Mouse (Mus musculus): Measurements from ENCODE around the gene Ssbp2. TPM values are rescaled to one million over a fixed set of nuclear protein-coding genes. Genes with fewer than 3 reads are reported as not detected.

Gene Ssbp2
- total RNA-seq, 1 experiment from 2014 or later: 75.2 TPM

DNA sequence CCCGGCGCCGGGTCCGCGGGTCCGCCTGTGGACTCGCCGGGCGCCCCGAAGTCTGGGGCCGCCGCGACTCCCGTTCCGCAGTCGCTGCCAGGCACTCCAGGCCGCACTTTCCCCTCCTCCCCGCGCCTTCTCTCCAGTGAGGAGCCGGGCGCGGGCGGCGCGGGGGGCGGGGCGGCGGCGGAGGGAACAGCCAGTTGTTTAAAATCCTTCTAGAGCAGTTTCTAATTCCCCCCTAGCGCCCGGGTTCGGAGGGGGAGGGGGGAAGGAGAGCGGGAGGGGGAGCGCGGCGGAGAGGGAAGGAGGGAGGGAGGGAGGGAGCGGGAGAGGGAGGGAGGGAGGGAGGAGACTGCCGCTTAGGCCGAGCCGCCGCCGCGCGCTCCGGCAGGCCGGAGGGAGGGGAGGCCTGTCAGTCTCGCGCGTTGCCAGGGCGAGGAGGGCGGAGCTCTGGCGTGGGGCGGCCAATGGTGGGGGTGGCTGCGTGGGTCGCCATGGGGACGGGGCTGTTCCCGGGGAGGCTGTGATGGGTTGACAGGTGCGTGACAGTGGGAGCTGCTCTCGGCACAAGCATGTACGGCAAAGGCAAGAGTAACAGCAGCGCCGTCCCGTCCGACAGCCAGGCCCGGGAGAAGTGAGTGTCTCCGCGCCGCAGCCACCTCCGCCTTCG, 670 bp downstream of the Ssbp2 start:
- peak; percentile 88 for ATAC-seq (replicated peaks; ENCODE audit: low read depth, poor library complexity, severe bottlenecking)

DNA sequence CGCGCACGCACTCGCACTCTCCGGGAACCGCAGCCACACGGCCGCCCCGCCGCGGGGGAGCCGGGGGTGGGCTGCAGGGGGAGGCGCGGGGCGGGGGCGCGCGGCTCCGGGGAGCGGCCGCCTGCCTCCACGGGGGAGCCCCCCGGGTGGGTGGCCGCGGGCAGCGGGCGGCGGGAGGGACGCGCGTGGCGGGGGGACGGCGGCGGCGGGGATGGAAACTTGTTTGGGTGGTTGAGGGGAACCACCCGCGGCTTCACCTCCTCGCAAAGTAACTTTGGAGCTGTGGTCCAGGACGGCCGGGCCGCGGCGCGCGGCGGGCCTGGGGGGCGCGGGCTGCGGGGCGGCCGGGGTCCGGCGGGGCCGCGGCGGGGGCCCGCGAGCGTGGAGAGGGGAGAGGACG, 1.2 kb downstream of the Ssbp2 start:
- ATAC-seq (replicated peaks; ENCODE audit: low read depth, poor library complexity, severe bottlenecking): no peak

DNA sequence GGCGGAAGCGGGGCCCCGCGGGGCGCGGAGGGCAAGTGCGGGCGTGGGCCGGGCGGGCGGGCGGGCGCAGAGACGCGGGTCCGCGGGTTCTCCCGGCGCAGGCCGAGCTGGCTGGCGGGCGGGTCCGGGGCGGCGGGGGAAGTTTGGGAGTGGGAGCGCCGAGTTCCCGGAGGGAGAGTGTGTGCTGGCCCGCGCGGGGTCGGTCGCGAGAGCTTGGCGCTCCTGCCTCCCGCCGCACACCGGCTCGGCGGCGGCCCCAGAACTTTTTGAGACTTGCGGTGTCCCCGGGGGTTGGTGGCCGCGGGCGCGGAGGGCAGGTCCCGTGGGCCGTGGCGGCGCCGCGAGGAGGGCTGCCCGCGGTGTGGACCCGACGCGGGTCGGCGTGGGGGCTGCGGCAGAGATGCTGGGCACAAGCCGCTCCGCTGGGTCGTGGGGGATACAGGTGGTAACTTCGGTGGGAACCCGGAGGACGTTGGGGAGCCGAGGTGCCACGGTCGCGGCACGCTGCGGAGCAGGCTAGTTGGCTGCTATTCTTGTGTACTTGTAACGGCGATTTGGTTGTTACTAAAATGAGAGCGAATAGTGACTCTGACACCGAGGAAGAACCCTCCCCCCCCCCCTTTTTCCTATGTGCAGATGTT, 1.7 kb downstream of the Ssbp2 start:
- ATAC-seq (replicated peaks; ENCODE audit: low read depth, poor library complexity, severe bottlenecking): no peak

DNA sequence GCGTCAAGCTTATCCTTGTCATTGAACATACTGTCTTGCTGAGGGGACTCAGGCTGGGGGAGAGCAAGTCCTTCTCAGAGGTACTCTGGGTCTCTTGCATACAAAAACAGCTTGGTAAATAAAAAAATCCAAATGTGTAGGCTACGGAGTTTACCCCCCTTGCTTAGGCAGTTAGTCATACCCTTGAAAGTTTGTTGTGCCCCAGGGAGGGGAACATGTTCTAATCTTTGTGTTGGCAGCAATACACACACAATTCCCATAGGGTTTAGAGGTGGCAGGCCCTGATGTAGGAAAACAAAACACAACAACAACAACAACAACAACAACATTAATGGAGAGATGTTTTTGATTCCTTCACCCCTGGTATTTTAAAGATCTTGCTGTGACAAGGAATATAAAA, 2.3 kb downstream of the Ssbp2 start:
- ATAC-seq (replicated peaks; ENCODE audit: low read depth, poor library complexity, severe bottlenecking): no peak

DNA sequence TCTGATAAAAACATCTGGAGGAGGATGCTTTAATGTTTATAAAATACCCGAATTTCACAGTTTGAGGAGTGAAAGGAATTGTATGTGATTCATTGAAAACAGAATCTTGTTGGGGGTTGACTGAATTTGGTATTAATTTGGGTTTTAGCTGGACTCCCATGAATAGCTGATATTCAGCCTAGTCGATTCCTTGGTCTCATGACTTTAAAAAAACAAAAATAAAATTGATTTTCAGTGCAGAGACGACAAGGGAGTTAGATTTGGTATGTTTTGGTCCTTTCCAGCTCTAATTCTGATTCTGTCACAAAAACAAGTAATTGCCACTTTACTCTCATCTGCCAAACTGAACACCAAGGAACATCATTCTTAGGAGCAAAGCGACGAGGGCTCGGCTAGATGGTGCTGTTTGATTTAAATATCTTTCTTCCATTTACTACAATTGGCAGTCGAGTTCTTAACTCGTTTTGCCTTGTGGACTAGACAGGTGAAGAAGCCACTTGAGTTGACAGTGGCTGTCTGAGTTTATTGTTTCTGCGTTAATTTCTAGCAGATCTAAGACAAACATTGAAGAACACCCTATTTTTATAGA, 2.9 kb downstream of the Ssbp2 start:
- ATAC-seq (replicated peaks; ENCODE audit: low read depth, poor library complexity, severe bottlenecking): no peak

DNA sequence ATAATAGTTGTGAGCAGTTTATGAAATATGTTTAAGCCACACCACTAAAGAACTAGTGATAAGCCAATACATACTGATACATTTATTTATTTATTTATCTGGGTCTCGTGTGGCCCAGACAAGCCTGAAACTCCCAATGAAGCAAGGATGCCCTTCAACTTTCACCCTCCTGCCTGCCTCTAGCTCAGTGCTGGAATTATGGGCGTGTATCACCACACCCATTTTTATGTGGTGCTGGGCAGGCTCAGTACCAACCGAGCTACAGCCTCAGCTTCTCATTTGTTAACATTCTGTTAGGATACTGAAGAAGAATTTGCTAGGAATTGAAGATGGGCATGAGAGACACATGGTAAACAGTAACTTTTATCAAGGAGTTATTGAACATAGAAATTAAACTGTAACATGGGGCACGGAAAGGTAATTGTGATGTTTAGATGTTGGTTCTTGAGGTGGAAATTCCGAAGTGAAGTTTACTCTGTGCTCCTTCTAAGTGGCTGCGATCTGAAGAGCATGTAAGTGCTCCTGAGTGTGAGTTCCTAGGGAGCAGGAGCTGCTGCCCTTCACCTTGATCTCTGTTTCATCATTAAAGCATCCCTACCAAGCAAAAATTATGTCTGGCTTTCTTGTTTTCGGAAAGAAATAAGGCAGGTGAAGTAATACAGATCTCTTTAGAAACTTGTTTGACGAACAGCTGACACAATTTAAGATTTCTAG, 5.1 kb downstream of the Ssbp2 start:
- no peak for ATAC-seq (replicated peaks; ENCODE audit: low read depth, poor library complexity, severe bottlenecking)

DNA sequence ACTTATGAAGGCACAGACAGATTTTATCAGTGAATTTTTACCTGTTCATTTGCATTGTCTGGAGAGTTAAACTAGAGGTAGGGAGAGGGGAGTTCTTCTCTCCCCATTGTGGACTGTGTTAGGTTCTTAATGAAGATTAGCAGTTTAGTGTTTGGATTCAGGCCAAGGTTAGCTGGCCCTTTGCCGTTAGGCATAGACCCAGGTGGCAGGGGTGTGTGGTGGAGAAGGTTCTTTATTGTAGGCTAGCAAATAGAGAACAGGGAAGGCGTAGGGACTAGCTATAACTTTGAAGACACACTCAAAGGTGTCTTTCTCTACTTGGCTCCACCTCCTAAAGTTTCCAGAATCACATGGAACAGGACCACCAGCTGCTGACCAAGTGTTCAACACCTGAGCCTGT, 11.5 kb downstream of the Ssbp2 start:
- ATAC-seq (replicated peaks; ENCODE audit: low read depth, poor library complexity, severe bottlenecking): no peak

DNA sequence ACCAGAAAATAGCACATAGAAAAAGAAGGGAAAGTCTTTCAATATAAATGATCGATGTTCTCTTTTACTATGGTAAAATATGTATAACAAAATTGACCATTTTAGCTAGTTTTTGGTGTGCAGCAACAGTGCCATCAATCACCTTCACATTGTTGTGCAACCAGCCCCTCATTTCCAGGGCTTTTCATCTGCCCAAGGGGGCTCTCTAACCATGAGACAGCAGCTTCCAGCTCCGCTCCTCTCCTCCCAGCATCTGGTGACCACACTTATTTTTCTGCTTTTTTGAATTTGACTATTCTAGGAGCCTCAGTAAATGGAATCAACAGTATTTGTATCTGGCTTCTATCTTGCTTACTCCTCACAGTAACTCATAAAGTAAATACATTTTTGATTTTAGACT, 11.9 kb downstream of the Ssbp2 start:
- no peak; the same call in 1 of the 2 replicates for ATAC-seq (replicated peaks; ENCODE audit: low read depth, poor library complexity, severe bottlenecking)

DNA sequence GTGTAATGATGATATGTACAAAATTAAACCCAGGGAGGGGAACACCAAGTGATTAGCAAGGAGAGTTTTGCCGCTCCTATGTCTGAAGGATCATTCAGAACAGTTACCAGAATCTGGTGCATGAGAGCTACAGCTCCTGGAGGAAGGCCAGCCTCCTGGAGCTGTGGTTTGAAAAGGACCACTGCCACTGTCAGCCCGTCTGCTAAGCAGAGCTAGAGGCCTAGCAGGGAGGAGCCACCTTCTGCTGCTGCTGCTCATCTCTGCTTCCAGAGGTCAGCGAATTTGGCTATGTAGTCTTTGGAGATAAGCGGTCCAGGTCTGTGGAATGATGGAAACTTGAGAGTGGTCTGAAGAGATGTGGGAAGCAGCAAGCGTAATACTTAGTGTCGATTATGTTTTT, 13.4 kb downstream of the Ssbp2 start:
- 0 out of 2 replicates have a peak, but pooled peaks have one; percentile 23 for ATAC-seq (replicated peaks; ENCODE audit: low read depth, poor library complexity, severe bottlenecking)

DNA sequence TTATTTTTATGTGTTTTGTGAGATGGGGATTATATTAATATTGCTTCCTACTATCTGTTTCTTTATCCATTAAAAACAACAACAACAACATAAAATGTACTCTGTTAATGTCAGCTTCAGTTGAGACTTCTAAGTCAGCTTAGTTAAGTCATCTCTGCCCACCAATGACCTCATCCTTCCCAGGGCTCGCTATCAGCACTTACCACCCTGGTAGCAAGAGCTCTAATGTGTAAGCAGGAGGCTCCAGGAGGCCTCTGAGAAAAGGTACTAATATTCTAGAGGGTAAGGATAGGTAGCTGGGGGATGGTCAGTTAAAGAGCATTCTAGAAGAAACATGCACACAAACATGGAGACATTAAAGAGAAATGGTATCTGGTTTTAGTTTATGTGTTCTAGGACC, 13.9 kb downstream of the Ssbp2 start:
- ATAC-seq (replicated peaks; ENCODE audit: low read depth, poor library complexity, severe bottlenecking): peak; percentile 58

DNA sequence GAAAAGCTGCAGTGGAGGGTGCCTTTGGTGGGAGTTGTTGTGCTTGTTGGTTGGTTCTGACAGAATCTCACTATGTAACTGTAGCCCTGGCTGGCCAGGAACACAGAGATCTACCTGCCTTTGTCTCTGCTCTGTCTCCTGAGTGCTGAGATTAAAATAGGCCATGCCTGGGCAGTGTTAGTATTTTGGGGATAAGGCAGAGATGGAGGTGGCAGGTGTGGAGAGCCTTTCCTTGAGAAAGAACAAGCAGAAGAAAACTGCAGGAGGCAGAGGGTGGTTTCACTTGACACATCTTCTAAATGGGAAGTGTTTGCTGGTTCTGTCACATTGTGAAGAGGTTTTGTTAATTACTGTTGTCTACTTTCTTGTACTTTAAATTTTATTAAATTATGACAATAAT, 15.8 kb downstream of the Ssbp2 start:
- no peak for ATAC-seq (replicated peaks; ENCODE audit: low read depth, poor library complexity, severe bottlenecking)

DNA sequence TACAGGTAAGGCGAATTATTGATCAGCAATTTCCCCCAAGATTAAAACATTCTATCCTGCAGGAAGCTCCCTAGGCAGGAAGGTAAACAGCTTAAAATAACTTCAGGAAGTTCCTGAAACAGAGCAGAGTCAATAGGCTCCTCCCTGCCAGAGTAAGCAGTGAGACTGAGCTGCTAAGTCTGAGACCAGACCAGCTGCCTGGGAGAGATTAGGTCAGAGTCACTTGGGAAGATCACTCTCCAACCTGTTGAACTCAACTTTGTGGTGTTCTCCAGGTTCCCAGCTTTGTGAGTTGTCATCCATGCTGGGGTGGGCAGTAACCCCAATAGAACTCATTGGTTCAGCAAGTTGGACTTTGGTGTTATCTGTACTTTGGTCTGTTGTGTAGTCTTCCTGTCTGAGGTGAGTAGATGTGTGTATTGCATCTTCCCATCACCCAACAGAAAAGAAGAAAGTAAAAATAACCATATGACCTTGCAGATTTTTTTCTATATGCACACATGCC, 16.6 kb downstream of the Ssbp2 start:
- peak; percentile 33 for ATAC-seq (replicated peaks; ENCODE audit: low read depth, poor library complexity, severe bottlenecking)

DNA sequence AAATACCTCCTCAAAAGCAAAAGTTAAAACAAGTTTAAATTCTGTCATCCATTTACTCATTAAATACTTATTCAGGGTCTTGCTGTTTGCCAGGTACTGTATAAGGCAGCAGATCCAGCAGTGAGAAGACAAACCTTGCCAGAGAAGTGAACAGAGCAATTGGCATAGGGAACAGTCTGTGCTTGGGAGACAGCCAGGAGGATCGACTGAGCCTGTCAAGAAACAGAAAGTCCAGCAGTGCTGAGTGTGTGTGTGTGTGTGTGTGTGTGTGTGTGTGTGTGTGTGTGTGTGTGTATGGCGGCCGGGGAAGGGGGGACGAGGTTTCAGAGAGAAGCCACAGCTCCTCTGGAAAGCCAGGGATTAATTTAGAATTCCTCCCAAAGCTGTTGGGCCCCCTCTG, 17.9 kb downstream of the Ssbp2 start:
- peak; percentile 28; the same call in 1 of the 2 replicates for ATAC-seq (replicated peaks; ENCODE audit: low read depth, poor library complexity, severe bottlenecking)

DNA sequence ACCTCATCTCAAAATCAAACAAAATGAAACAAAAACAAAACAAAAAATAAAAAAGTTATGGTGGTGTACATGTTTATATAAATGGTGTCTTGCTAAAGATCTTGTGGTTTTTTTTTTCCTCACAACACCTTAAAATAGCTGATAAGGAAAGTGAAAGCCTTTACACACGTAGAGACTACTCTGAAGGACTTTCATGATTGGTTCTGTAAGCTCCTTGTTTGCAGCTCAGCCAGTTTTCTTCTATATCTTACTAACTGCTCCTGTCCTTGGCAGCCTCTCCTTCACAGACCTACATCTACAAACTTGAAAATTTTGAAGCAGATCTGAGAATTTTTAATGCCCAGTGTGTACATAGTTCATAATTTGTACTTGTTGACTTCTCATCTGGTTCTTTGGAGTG, 24.2 kb downstream of the Ssbp2 start:
- peak; percentile 53 for ATAC-seq (replicated peaks; ENCODE audit: low read depth, poor library complexity, severe bottlenecking)

DNA sequence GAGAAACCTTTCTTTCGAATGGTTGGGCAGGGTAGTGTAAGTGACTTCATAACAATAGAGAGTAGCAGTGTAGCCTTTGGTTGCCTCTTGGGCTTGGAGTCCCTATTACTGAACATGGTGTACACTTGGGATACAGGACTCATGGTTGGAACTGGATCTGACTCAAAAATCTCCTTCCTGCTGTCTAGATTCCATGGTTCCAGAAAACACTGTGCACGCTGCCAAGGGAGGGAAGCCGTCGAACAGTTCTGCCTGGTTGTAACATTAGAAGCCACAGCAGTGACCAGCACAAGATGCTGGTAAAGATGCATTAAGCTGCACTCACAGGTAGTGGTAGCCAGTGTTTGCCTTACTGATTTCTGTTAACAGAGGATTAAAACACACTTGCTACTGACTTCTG, 32.0 kb downstream of the Ssbp2 start:
- no peak for ATAC-seq (replicated peaks; ENCODE audit: low read depth, poor library complexity, severe bottlenecking)

DNA sequence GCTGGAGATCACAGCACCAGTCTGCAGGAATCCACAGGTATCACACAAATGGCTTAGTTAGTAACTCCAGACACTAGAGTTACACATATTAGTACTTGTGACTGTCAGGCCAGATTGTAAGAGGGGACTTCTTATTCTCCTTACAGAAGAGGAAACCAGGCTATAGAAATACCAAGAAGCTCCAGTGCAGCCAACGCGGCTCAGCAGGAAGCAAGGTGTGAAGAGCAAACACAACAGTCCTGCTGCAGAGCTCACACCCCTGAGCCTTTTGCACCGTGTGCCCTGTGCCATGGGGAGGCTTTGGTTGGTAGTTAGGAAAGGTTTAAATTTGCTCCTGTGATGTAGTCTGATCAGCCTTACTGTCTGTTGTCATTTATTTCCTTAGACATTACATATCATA, 37.0 kb downstream of the Ssbp2 start:
- ATAC-seq (replicated peaks; ENCODE audit: low read depth, poor library complexity, severe bottlenecking): no peak

DNA sequence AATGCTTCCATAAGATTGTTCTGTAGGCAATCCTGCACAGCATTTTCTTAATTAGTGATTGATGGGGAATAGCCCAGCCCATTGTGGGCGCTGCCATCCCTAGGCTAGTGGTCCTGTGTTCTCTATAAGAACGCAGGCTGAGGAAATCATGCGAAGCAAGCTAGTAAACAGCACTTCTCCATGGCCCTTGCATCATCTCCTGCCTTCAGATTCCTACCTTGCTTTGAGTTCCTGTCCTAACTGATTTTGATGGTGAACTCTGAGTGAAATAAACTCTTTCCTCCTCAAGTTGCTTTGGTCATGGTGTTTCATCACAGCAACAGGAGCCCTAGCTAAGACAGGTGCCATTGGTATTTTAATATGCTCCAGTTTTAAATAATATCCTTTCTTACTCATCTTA, 41.7 kb downstream of the Ssbp2 start:
- ATAC-seq (replicated peaks; ENCODE audit: low read depth, poor library complexity, severe bottlenecking): no peak

DNA sequence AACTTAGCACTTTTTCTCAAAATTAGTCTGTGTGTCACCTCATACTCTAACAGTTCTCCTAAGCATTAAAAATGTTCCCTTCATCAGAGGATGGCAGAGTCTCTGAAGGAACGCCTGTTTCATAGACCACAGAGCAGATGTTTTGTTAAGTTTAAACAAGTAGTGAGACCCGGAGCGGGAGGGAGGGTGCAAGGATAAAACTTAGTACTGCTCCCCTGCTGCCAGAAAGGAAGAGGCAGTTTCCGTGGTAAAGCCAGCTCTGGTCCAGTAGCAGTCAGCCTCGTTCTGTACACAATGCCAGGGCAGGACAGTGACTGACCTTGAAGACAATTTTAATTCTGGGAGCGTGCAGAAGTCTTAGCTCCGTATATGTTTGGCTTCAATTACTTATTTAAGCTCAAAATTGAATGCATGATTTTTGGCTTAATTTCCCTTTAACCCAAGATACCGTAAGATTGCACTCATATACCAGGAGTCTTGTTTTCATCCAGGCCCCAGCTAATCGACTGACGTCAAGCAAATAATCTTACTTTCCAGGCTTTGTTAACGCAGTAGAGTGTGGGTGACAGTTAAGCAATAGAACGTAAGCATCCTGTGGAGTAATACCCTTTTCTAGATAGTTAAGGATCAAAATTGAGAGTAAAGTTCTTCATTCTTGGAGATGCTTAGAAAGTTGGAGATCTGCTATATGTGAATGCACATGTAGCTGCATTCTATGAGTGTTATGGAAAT, 42.7 kb downstream of the Ssbp2 start:
- peak; percentile 93 for ATAC-seq (replicated peaks; ENCODE audit: low read depth, poor library complexity, severe bottlenecking)

DNA sequence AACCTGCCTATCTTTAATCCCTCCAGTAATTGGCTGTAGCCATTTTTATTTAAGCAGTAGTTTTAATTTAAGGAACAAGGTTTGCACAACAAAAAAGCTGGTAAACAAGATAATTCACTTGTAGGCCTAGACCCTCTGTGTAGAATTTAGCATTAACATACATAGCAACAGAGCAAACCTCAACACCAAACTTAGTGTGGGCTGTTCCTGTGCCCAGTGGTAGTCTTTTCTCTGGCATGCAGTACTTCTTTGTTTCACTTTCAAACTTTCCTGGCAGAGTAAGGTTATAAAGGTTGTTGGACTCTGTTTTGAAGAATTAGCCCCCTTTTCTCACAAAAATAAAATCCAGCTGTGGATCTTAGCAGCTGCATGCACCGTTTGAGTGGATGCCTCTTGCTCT, 48.9 kb downstream of the Ssbp2 start:
- ATAC-seq (replicated peaks; ENCODE audit: low read depth, poor library complexity, severe bottlenecking): peak; percentile 69

DNA sequence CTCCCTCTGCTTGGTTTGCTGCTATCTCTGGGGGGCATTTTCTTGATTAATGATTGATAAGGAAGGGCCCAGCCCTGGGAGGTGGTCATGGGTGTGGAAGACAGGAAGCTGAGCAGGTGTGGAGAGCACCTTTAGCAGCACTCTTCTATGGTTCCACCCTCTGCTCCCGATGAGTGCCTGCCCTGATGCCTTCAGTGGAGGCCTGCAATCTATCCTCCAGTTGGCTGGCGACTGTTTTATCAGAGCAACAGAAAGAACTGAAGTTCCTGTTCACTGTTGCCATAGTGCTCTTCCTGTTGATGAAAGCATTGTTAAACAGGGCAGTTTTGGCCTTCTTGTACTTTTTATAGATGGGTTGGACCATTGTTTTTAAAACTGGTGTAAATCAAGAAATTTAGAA, 49.4 kb downstream of the Ssbp2 start:
- peak; percentile 92 for ATAC-seq (replicated peaks; ENCODE audit: low read depth, poor library complexity, severe bottlenecking)

All from common myeloid progenitor, adult 5-6 weeks (primary cell).